Mouse (Mus musculus): ENCODE results near the gene H2afv. TPM values are rescaled to one million over a fixed set of nuclear protein-coding genes. Genes with fewer than 3 reads are reported as not detected.

Gene H2afv
- 7.8 TPM for polyA plus RNA-seq (2014; fragmentation: Illumina TruSeq; extraction: RNeasy Lipid Tissue Mini Kit (QIAGEN cat#74804); ENCODE audit: low read depth, low replicate concordance)

GRCm38 (mm10) chr11:6444077-6444853 is at the start of gene H2afv:
TSS of gene H2afv (minus strand) at chr11:6444443.

GRCm38 (mm10) chr11:6475867-6476484 is 31.7 kb upstream of the H2afv start, which contains the start of gene Purb:
TSS of gene Purb (minus strand) at chr11:6475917.

GRCm38 (mm10) chr11:6414751-6415550 is 29.3 kb downstream of the H2afv start, which contains the start of gene Ppia:
TSS of gene Ppia (plus strand) at chr11:6415443.

GRCm38 (mm10) chr11:6388726-6389413 is 55.4 kb downstream of the H2afv start, which contains the start of gene Zmiz2:
TSS of gene Zmiz2 (plus strand) at chr11:6389074.

Other genes with a start within 250 kb of the H2afv start
- gene A730071L15Rik, start 244.4 kb downstream of the H2afv start, polyA plus RNA-seq (2014; fragmentation: Illumina TruSeq; extraction: RNeasy Lipid Tissue Mini Kit (QIAGEN cat#74804); ENCODE audit: low read depth, low replicate concordance): not detected
- 8.5 TPM for gene Nudcd3, start 244.0 kb downstream of the H2afv start, polyA plus RNA-seq (2014; fragmentation: Illumina TruSeq; extraction: RNeasy Lipid Tissue Mini Kit (QIAGEN cat#74804); ENCODE audit: low read depth, low replicate concordance)
- not detected for gene Npc1l1, start 214.3 kb downstream of the H2afv start, polyA plus RNA-seq (2014; fragmentation: Illumina TruSeq; extraction: RNeasy Lipid Tissue Mini Kit (QIAGEN cat#74804); ENCODE audit: low read depth, low replicate concordance)
- gene Ddx56, start 176.7 kb downstream of the H2afv start, polyA plus RNA-seq (2014; fragmentation: Illumina TruSeq; extraction: RNeasy Lipid Tissue Mini Kit (QIAGEN cat#74804); ENCODE audit: low read depth, low replicate concordance): 9.1 TPM
- 24.4 TPM for gene Tmed4, start 169.6 kb downstream of the H2afv start, polyA plus RNA-seq (2014; fragmentation: Illumina TruSeq; extraction: RNeasy Lipid Tissue Mini Kit (QIAGEN cat#74804); ENCODE audit: low read depth, low replicate concordance)
- 25.2 TPM for gene Ogdh, start 152.8 kb downstream of the H2afv start, polyA plus RNA-seq (2014; fragmentation: Illumina TruSeq; extraction: RNeasy Lipid Tissue Mini Kit (QIAGEN cat#74804); ENCODE audit: low read depth, low replicate concordance)
- 0.56 TPM for gene Zmiz2, start 55.4 kb downstream of the H2afv start, polyA plus RNA-seq (2014; fragmentation: Illumina TruSeq; extraction: RNeasy Lipid Tissue Mini Kit (QIAGEN cat#74804); ENCODE audit: low read depth, low replicate concordance)
- 924 TPM for gene Ppia, start 29.0 kb downstream of the H2afv start, polyA plus RNA-seq (2014; fragmentation: Illumina TruSeq; extraction: RNeasy Lipid Tissue Mini Kit (QIAGEN cat#74804); ENCODE audit: low read depth, low replicate concordance)
- gene Purb, start 31.5 kb upstream of the H2afv start, polyA plus RNA-seq (2014; fragmentation: Illumina TruSeq; extraction: RNeasy Lipid Tissue Mini Kit (QIAGEN cat#74804); ENCODE audit: low read depth, low replicate concordance): 25.3 TPM
- 0.11 TPM for gene Myo1g, start 76.5 kb upstream of the H2afv start, polyA plus RNA-seq (2014; fragmentation: Illumina TruSeq; extraction: RNeasy Lipid Tissue Mini Kit (QIAGEN cat#74804); ENCODE audit: low read depth, low replicate concordance)
- gene Ccm2, start 102.4 kb upstream of the H2afv start, polyA plus RNA-seq (2014; fragmentation: Illumina TruSeq; extraction: RNeasy Lipid Tissue Mini Kit (QIAGEN cat#74804); ENCODE audit: low read depth, low replicate concordance): 2.6 TPM
- gene Nacad, start 161.6 kb upstream of the H2afv start, polyA plus RNA-seq (2014; fragmentation: Illumina TruSeq; extraction: RNeasy Lipid Tissue Mini Kit (QIAGEN cat#74804); ENCODE audit: low read depth, low replicate concordance): not detected
- gene Tbrg4, start 181.6 kb upstream of the H2afv start, polyA plus RNA-seq (2014; fragmentation: Illumina TruSeq; extraction: RNeasy Lipid Tissue Mini Kit (QIAGEN cat#74804); ENCODE audit: low read depth, low replicate concordance): 2.3 TPM
- gene Wap, start 194.2 kb upstream of the H2afv start, polyA plus RNA-seq (2014; fragmentation: Illumina TruSeq; extraction: RNeasy Lipid Tissue Mini Kit (QIAGEN cat#74804); ENCODE audit: low read depth, low replicate concordance): not detected
- not detected for gene Ramp3, start 214.1 kb upstream of the H2afv start, polyA plus RNA-seq (2014; fragmentation: Illumina TruSeq; extraction: RNeasy Lipid Tissue Mini Kit (QIAGEN cat#74804); ENCODE audit: low read depth, low replicate concordance)

Measured in liver, adult 10 weeks (tissue).